Mouse (Mus musculus) heart, postnatal 0 days (tissue): ENCODE results near the gene Tmc8. TPM values are rescaled to one million over a fixed set of nuclear protein-coding genes. Genes with fewer than 3 reads are reported as not detected.

ENCODE experiments used
- ATAC-seq: fragments of 200-750 bp; cut with Nextera tagmentation; 2 replicates; pipeline ENCODE4 v1.8.0; 2017; ENCODE audit warnings: low read depth, moderate number of reproducible peaks, moderate library complexity; ENCODE audit not compliant: insufficient read depth
- DNase-seq: peaks from one replicate; pipeline ENCODE4 v3.0.0-alpha.2; 2016; ENCODE audit warnings: low spot score
- H3K27ac ChIP-seq: fragments of 300-500 bp; sonication (generic); 2 replicates; pipeline ENCODE4 v1.5.1; 2014; ENCODE audit warnings: low read depth, mild to moderate bottlenecking
- H3K27me3 ChIP-seq: fragments of 300-500 bp; sonication (generic); 2 replicates; pipeline ENCODE4 v1.6.1; 2014; ENCODE audit warnings: low read length, mixed read lengths; ENCODE audit not compliant: control insufficient read depth, insufficient read depth
- H3K36me3 ChIP-seq: fragments of 300-500 bp; sonication (generic); replicated peaks from 2 replicates; pipeline ENCODE4 v1.6.1; 2014; ENCODE audit warnings: low read length, mixed read lengths; ENCODE audit not compliant: control insufficient read depth, insufficient read depth
- H3K4me1 ChIP-seq: fragments of 300-500 bp; sonication (generic); 2 replicates; pipeline ENCODE4 v1.6.1; 2014; ENCODE audit warnings: antibody characterized with exemption; ENCODE audit not compliant: control insufficient read depth, insufficient read depth
- H3K4me2 ChIP-seq: fragments of 300-500 bp; sonication (generic); 2 replicates; pipeline ENCODE4 v1.6.1; 2014; ENCODE audit warnings: low read depth, mild to moderate bottlenecking, low read length, moderate library complexity
- H3K4me3 ChIP-seq: fragments of 300-500 bp; sonication (generic); 2 replicates; pipeline ENCODE4 v1.5.1; 2014; ENCODE audit warnings: low read depth, low read length
- H3K9ac ChIP-seq: fragments of 300-500 bp; sonication (generic); replicated peaks from 2 replicates; pipeline ENCODE4 v1.6.1; 2014; ENCODE audit warnings: low read depth, low read length, mixed read lengths
- H3K9me3 ChIP-seq: fragments of 300-500 bp; sonication (generic); replicated peaks from 2 replicates; pipeline ENCODE4 v1.6.1; 2016; ENCODE audit warnings: low read length; ENCODE audit not compliant: control insufficient read depth
- CTCF ChIP-seq: IDR thresholded peaks from 2 replicates; pipeline ENCODE4 v1.5.1; 2016; ENCODE audit warnings: antibody characterized with exemption, control low read depth, low read depth
- EP300 ChIP-seq: IDR thresholded peaks from 2 replicates; pipeline ENCODE4 v1.6.1; 2016; ENCODE audit warnings: antibody characterized with exemption, low read depth
- WGBS: fragments of 180-500 bp; shearing (Covaris S2); extraction: QIAGEN DNeasy Blood & Tissue Kit; methylation state at CpG from one replicate; pipeline ENCODE4 v1.1.7; 2014; 5-methylcytosine and 5-hydroxymethylcytosine counted together
- polyA plus RNA-seq: library from polyadenylated mRNA; unstranded; fragments of >200 nt; fragmentation: Nextera tagmentation; extraction: Ambion mirVana; gene quantifications from 2 replicates; pipeline ENCODE4 v1.2.1, GENCODE M21; 2015
- total RNA-seq: library from RNA; depleted of rRNA; stranded (reverse); fragments of >200 nt; gene quantifications from 2 replicates; pipeline ENCODE4 v1.2.3, GENCODE M21; 2014; ENCODE audit warnings: low replicate concordance

Gene Tmc8
- total and polyA plus RNA-seq, 2 experiments from 2014 or later = 2.3 to 8.7 TPM

DNA sequence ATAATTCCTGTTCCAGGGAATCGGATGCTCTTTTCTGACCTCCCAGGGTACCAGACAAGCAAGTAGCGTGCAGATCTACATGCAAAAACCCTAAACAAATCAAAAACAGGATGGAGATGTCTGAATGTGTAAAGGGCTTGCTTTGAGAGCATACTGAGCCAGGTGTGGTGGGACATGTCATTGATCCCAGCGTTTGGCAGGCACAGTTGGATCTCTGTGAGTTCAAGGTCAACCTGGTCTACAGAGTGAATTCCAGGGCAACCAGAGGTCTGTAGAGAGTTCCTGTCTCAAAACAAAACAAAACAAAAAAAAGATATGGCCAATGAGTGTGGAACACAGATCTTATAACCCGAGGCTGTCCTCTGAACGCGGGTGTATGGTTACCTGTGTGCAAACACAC is 41.5 kb downstream of the Tmc8 start:
- ATAC-seq = no peak
- peak overlapping the region; percentile 79 for H3K27ac ChIP-seq
- no peak for DNase-seq
- H3K9me3 ChIP-seq = no peaks in the 10 kb centered on the region
- H3K36me3 ChIP-seq = peaks cover 25% of the 10 kb centered on the region; the same call in 1 of the 2 replicates
- WGBS = 81% methylated on average over 6 of the region's 6 CpGs
- H3K9ac ChIP-seq = no peak overlapping the region
- H3K27me3 ChIP-seq = no peaks in the 10 kb centered on the region
- TF ChIP-seq CTCF (no peak), EP300 (no peak)
- no peak overlapping the region for H3K4me2 ChIP-seq
- H3K4me3 ChIP-seq = no peak overlapping the region
- H3K4me1 ChIP-seq = peaks cover 65% of the 10 kb centered on the region

DNA sequence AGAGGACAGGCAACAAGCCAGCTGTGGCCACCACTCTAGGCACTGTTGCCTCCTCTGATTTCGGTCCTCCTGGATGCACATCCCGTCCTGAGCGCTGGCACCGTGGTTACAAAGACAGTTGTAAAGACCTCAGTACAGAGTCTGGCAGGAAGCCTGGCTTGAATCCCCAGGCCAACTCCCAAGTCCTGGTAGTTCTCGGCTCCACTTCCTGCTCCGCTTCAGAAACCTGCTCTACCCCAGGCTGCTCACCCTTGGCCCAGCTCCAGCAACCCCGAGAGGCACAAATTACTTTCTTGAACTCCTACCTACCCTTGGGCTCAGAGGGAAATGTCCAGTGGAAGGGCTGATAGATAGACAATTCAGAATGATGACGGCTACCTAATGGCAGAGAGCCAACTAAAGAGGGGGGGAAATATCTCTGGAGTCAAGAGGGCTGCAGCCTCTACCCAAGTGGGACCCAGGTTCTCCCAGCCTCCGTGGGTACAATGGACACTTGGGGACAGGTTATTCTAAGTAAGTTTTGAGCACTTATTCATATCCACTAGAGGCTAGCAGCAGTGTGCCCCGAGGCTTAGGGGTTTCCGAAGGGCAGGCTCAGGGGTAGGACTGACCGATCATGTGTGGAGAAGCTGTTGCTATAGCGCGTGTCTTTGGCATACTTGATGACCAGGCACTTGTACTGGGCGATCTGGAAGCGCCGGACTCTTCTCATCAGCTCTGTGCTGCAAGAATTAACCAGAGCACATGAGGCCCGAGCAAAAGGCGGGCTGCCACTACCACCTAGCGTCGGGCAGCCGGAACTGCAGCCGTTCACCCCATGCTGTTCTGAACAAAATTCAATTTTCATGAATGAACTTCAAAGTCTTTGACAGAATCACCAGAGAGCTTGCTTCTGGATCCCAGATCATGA is 42.4 kb downstream of the Tmc8 start:
- Histone ChIP-seq H3K4me2 (peak overlapping the region; percentile 74), H3K27ac (peak overlapping the region; percentile 84), H3K4me3 (peak overlapping the region; percentile 48), H3K36me3 (peaks cover 24% of the 10 kb centered on the region; the same call in 1 of the 2 replicates), H3K27me3 (no peaks in the 10 kb centered on the region), H3K4me1 (peaks cover 69% of the 10 kb centered on the region), H3K9me3 (no peaks in the 10 kb centered on the region), H3K9ac (0 out of 2 replicates have a peak overlapping the region, but pooled peaks have one; percentile 1)
- WGBS = 2% methylated on average over 23 of the region's 23 CpGs
- TF ChIP-seq CTCF (peak; percentile 94), EP300 (peak; percentile 57; the same call in 1 of the 2 replicates)
- DNase-seq = peak; percentile 75
- peak; percentile 69 for ATAC-seq

DNA sequence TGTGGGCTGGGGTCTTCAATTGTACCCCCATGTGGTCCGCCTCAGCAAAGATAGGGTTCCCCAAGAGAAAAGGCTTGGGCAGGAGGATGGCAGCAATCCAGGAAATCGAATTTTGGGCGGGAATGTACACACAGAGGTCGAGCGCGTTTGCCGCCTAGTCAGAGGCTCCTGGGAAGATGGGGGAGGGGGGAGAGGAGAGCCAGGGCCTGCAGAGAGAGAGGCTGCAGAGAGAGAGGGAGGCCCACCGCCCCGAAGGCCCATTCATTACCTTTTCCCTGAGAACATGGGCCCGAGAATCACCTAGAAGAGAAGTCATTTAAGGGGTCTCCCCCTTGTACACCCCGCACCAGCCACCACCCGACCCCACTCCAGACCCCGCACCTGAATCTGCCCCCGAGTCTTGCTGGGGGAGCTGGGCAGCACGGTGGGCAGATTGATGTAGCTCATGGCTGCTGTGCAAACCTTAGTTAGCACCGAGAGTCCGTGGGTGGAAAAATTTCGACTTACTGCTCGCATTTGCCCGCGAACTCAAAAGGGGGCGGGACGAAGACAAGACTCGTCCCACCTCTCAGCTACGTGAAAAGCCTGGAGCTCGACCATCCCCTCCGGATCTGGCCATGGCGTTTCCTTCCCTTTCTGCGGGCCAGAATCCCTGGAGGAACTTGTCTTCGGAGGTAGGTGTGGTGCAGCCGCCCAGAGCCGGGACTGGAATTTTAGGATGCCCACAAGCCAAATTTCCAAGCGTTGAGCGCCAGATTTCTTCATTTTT is 43.6 kb downstream of the Tmc8 start, which contains the start of the genes Afmid and Tk1:
Gene Afmid (plus strand): TSS at position 592 of the 769 bp plus-strand sequence.
Gene Tk1 (minus strand): TSS at position 760 of the 769 bp plus-strand sequence.
- peak within 1 kb of the TSS; percentile 84 for H3K27ac ChIP-seq
- TF ChIP-seq CTCF (no peak), EP300 (peak; percentile 72; the same call in 1 of the 2 replicates)
- H3K27me3 ChIP-seq = no peaks in the 10 kb centered on the region
- H3K36me3 ChIP-seq = peaks cover 16% of the 10 kb centered on the region; the same call in 1 of the 2 replicates
- no peaks in the 10 kb centered on the region for H3K9me3 ChIP-seq
- peak within 1 kb of the TSS; percentile 74 for H3K4me2 ChIP-seq
- peak within 1 kb of the TSS; percentile 48 for H3K4me3 ChIP-seq
- under 1% methylated on average over 33 of the region's 34 CpGs for WGBS
- H3K9ac ChIP-seq = peak within 1 kb of the TSS; percentile 65
- H3K4me1 ChIP-seq = peaks cover 70% of the 10 kb centered on the region
- ATAC-seq (peak; percentile 48), DNase-seq (peak; percentile 94)

DNA sequence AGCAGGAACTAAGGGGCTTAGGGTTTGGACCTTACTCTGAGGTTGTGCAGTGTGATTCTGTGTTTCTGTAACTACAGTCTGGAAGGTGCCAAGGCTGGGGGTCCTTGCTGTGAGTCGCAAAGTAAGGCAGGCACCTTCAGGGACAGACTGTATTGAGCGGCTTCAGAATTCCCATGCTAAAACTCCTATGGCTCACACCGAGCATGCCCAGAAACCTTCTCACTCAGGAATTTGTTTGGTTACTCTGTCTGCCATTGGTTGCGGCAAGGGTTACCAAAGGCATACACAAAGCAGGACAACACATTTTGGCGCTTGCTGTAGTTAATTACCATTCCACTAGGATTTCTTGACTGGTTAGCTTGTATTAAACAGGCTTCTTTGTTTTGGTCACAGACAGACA is 44.3 kb downstream of the Tmc8 start:
- Histone ChIP-seq H3K9me3 (no peaks in the 10 kb centered on the region), H3K4me1 (peaks cover 75% of the 10 kb centered on the region), H3K27me3 (no peaks in the 10 kb centered on the region), H3K4me3 (peak overlapping the region; percentile 48), H3K9ac (peak overlapping the region; percentile 65), H3K4me2 (peak overlapping the region; percentile 74), H3K36me3 (peaks cover 12% of the 10 kb centered on the region; the same call in 1 of the 2 replicates), H3K27ac (peak overlapping the region; percentile 84)
- TF ChIP-seq EP300 = 0 out of 2 replicates have a peak, but pooled peaks have one; percentile 17
- TF ChIP-seq CTCF = no peak
- DNase-seq (no peak), ATAC-seq (0 out of 2 replicates have a peak, but pooled peaks have one; percentile 4)
- 11% methylated on average over 5 of the region's 5 CpGs for WGBS

DNA sequence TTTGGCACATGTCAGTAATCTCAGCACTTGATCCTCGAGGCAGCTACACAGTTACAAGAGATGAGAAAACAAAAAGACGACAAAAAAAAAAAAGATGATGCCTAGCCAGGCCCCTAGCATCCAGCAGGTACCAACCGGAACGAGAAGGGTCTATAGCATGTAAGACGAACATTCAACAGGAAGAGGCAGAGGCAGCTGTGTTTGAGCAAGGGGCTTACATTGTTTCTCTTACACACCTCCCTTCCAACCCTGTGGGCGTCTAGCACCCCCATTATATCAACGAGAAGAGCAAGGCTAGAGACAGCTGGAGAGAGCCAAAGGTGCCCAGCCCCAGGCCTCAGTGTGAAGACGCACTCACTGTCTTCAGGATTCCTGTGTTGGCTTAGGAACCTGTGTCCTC is 45.0 kb downstream of the Tmc8 start:
- TF ChIP-seq EP300 (no peak), CTCF (no peak)
- 53% methylated on average over 8 of the region's 8 CpGs for WGBS
- Histone ChIP-seq H3K9ac (no peak overlapping the region), H3K27me3 (no peaks in the 10 kb centered on the region), H3K4me3 (no peak overlapping the region), H3K27ac (peak overlapping the region; percentile 84; the same call in 1 of the 2 replicates), H3K36me3 (0 out of 2 replicates have a peak, but pooled peaks cover 5% of the 10 kb centered on the region), H3K4me2 (peak overlapping the region; percentile 74), H3K9me3 (no peaks in the 10 kb centered on the region), H3K4me1 (peaks cover 76% of the 10 kb centered on the region)
- DNase-seq = no peak
- ATAC-seq = no peak
